Mouse (Mus musculus) CD4-positive helper T cell, adult 2 months (primary cell): Measurements from ENCODE around the gene Hmx1.
A peak's percentile ranks its signal among the peaks of the same experiment; 100 is the strongest.

ENCODE experiments used
- DNase-seq: peaks from one replicate; pipeline ENCODE4 v3.0.0-alpha.2; 2012; ENCODE audit warnings: low read depth, missing footprints, low spot score

Gene Hmx1

DNA sequence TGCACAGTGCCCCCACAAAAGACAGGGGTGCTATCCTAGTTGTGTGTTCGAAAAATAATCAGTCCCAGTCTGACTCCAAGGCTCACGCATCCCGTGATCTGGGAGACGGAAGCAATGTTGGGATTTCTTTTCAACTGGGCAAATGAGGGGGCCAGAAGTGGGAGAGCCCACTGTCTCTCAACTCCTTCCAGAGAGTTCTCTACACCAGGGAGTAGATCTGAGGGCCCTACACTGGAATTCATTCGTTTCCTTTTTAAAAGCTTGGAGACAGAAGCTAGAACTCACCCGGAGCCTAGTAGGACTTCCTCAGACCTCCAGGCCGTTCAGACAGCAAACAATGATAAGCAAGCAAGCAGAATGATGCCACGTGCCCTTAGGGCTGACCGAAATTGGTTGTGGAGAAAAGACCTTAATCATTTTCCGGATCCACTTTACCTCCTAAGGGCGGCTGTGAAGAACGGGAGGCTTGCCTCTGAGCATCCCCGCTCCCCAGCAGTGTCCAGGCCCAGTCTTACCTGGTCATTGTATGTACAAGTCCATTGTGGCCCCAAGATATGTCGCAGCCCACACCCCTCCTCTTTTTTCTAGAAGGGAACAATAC, 9.5 kb downstream of the Hmx1 start:
- DNase-seq: no peak

GRCm38 (mm10) chr5:35399061-35399460, 10.2 kb downstream of the Hmx1 start:
- no peak for DNase-seq

DNA sequence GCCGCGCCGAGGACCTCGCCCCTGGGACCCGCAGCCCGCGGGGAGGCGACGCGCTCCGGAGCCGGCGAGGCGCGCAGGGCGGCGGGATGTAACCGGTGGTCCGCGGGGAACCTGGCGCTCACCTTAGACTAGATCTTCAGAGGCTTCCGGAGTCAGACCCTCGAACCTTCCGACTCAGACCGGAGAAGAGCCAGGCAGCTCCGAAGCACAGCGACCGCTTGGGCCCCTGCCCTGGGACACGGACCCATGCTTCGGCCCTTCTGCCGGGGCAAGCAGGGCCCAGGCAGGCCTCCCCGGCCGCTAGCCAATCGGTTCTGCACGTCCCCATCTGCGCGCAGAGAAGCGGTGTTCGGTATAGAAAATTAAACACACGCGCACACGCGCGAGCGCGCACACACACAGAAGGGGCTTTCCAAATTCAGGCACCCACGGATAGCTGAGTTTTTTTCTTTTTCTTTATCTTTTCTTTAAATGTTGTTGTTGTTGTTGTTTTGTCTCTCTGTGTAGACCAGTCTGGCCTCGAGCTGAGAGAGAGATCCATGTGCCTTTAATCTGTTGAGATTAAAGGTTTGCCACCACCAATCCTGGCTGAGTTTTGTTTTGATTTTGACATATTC, 10.9 kb downstream of the Hmx1 start:
- no peak for DNase-seq

GRCm38 (mm10) chr5:35401240-35401639, 12.3 kb downstream of the Hmx1 start:
- no peak for DNase-seq

DNA sequence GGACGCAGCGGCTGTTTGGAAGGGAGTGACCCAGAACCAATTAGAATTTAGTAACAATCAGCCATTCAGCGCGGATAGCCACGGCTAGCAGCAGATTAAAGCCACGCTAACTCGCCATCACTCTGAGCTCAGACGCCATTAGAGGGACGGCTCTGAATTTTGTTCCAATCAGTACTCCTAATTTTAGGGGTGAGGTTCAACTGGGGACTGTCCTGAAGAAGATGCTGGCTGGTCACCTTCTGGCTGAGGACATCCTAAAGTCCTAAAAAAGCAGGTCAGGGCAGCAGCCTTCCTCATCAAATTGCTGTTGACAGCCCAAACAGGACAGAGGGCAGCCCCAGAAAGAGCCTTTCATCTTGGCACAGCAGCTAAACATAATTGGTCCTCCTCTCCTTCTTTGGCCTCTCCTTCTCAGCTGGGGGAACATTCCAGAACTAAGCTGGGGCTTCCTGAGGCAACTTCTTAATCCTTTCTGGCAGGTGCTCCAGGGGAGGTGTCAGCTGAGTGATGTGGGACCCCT, 18.6 kb downstream of the Hmx1 start:
- DNase-seq: no peak

- DNase-seq: peak; percentile 10
Measured at GRCm38 (mm10) chr5:35411028-35411427, 22.1 kb downstream of the Hmx1 start.

GRCm38 (mm10) chr5:35412833-35413232, 23.9 kb downstream of the Hmx1 start:
- no peak for DNase-seq

- no peak for DNase-seq
Measured at GRCm38 (mm10) chr5:35417707-35418106, 28.8 kb downstream of the Hmx1 start.

GRCm38 (mm10) chr5:35421622-35422021, 32.7 kb downstream of the Hmx1 start:
- DNase-seq: no peak

DNA sequence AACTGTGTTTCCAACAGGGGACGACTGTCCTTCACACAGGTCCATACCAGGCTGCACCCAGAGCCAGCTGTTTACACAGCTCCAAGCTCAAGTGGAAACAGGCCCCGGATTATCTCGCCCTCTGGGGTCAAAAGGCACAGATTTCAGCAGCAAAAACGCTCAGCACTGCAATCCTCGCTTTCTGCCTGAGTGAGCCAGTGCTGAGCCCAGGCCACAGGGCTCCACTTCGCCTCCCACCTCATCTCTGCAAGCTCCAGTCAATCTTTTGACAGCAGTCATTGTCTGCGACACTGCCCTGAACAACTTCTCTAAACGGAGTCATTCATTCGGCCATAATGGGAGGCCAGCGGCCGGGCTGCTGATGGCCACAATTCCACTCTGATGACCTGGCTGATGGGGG, 36.3 kb downstream of the Hmx1 start:
- no peak for DNase-seq

GRCm38 (mm10) chr5:35427901-35428300, 39.0 kb downstream of the Hmx1 start:
- DNase-seq: no peak

GRCm38 (mm10) chr5:35428421-35428820, 39.5 kb downstream of the Hmx1 start:
- no peak for DNase-seq

DNA sequence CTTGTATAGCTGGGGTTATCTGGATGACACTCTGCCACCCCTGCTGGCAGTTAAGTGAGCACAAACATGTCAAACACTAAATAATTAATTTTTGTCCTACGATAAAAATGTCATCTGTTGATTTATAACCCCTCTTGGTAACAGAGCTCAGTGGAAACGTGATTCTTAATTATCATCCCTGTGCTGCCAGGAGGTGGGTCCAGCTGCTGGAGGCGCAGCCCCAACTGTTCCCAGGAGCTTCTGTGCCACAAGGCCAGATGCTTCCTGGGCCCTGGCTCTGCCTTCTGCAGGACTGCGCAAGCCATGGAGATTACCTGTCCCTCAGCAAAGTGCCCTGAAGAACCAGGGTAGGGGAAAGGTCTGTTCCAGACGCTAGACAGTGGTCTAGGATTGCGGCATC, 43.2 kb downstream of the Hmx1 start:
- no peak for DNase-seq

- no peak for DNase-seq
Measured at GRCm38 (mm10) chr5:35434038-35434437, 45.1 kb downstream of the Hmx1 start.

DNA sequence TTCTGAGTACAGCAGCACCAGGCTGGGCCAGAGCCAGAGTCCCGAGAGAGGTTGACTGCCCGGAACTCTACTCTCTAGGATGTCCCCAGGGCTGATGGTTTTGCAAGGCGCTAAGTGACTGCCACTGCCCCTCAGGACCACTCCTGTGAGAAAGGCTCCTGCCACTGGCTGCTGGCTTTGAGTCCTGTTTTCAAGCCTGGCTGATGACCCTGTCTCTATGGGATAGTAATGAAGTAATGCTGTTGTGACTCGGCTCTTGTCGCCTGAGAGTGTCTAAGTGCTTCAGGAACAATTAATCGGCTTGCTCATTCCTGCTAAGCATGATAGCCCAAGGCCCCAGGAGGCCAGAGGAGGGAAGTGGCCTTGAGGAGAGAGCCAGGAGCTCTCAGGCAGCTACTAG, 45.8 kb downstream of the Hmx1 start:
- DNase-seq: no peak

- DNase-seq: no peak
Measured at GRCm38 (mm10) chr5:35438805-35439204, 49.9 kb downstream of the Hmx1 start.

DNA sequence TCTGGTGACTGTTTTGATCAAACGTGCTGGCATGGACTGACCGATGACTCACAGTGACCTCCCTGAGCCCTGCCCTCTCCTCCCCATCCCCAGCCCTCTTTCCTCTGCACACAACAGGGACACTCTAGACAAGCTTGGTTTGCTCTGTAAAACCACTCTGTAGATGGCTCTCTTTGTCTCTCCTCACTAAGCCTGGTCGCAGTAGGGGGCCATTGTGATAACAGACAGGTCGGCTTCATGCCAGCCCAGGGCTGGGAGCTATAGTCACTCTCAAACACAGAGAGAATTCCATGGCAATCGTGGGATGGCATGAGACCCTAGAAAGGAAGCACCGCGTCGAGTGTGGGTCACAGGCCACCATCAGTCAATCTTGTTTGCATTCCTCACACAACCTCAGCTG, 51.6 kb downstream of the Hmx1 start:
- DNase-seq: no peak

- no peak for DNase-seq
Measured at GRCm38 (mm10) chr5:35441411-35441810, 52.5 kb downstream of the Hmx1 start.

DNA sequence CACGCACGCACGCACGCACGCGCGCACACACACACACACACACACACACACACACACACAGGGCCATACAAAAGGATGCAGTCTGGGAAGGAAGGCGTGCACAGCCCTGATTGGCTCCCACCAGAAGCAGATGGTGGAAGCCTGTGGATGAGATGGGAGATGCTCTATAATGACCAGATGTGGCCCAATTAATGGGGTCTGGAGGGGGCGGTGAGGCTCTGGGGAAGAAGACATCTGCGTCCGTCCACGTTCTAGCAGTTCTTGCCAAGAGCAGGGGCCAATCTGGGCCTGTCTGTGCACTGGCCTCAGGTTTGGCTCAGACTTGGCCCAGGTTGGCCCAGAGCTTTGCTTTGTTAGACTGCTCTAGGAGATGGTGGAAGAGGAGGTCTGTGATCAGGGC, 55.8 kb downstream of the Hmx1 start:
- no peak for DNase-seq

DNA sequence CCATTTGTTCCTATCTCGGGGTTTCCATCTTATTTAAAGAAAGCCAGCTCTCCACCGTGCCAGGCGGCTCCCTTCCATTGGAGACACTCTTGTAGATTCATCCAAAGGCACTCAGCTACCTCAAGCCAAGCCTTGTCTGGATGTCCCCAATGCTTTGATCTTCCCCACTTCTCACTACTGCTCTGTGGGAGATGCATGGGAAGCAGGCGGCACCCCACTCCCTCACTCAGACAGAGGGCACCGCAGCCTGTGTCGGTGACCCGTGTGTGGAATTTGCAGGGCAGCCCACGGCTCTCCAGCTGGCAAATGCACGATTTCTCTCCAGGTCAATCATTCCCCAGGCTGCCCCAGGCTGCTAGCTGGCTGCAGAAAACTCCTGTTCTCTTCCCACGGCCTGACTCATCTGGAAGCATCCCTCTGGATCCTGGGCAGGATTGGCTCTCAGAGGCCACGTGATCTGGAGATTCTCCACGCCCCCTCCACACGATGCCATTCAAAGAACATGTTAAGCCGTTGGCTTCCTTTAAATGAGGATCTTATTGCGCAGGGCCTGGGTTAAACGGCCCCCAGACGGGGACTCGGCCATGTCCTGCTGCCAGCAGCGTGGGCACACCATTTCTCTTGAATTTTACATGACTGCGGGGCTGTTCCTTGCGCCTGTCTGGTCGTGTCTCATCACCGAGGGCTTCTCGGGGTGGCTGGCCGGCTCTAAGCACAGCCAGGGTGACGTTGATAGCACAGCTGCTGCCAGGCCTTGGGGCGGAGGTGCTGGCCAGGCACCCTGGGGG, 58.9 kb downstream of the Hmx1 start:
- no peak for DNase-seq
